Comparison of ENCODE assay signal across 9 mouse cellular contexts in genomic region chr9:67137681-67138080, GRCm38 (mm10).
DNase-seq lines count a peak whose midpoint lies in the region; ATAC-seq lines count a peak whose summit lies in the region.
"Had no signal": no experiment of that assay in that cellular context is flagged by ENCODE, and none has a peak within 500 bp of the region (broad histone marks: within the 10 kb centered on the region; RNA-seq: fewer than 3 reads in every experiment).

No protein-coding gene starts in this region.

- H3K36me3 ChIP-seq in forebrain, embryonic 10.5 days (replicated peaks), result no peaks in the 10 kb centered on the region
- no peaks in the 10 kb centered on the region for H3K36me3 ChIP-seq in forebrain, embryonic 13.5 days (ENCODE audit: poor library complexity, severe bottlenecking)

- no peak for ATAC-seq in forebrain, embryonic 13.5 days
- no peak for ATAC-seq in erythroid progenitor cell, adult 5-6 weeks (replicated peaks; ENCODE audit: low FRiP score, poor library complexity, severe bottlenecking)

- H3K27me3 ChIP-seq in forebrain, embryonic 10.5 days (ENCODE audit: poor library complexity, severe bottlenecking), result no peaks in the 10 kb centered on the region
- H3K27me3 ChIP-seq in forebrain, embryonic 13.5 days, result no peaks in the 10 kb centered on the region

- WGBS in forebrain, embryonic 10.5 days, result 77% methylated on average over 5 of the region's 5 CpGs
- WGBS in forebrain, embryonic 13.5 days, result 80% methylated on average over 5 of the region's 5 CpGs

- H3K4me3 ChIP-seq in forebrain, embryonic 10.5 days, result no peak overlapping the region
- H3K4me3 ChIP-seq in forebrain, embryonic 13.5 days, result no peak overlapping the region

- no peaks in the 10 kb centered on the region for H3K9me3 ChIP-seq in forebrain, embryonic 10.5 days
- H3K9me3 ChIP-seq in forebrain, embryonic 13.5 days (replicated peaks), result no peaks in the 10 kb centered on the region

- H3K4me1 ChIP-seq in forebrain, embryonic 10.5 days, result peaks cover 25% of the 10 kb centered on the region
- peaks cover 10% of the 10 kb centered on the region; the same call in 1 of the 2 replicates for H3K4me1 ChIP-seq in forebrain, embryonic 13.5 days

- no peak for DNase-seq in forebrain, embryonic 10.5 days (ENCODE audit: extremely low spot score, low spot score)
- DNase-seq in urinary bladder, postnatal 14 days (ENCODE audit: low spot score), result peak; percentile 55
- DNase-seq in urinary bladder, adult 2 months (ENCODE audit: low spot score), result no peak
- DNase-seq in kidney, postnatal 10 days, result peak; percentile 53
- DNase-seq in cerebellum, adult 11-12 months, result no peak
- no peak for DNase-seq in cerebellum, postnatal 14 days

- H3K27ac ChIP-seq in forebrain, embryonic 10.5 days, result peak overlapping the region; percentile 63
- H3K27ac ChIP-seq in forebrain, embryonic 13.5 days, result no peak overlapping the region
- H3K27ac ChIP-seq: liver, embryonic 14.5 days had no signal

- no peak overlapping the region for H3K4me2 ChIP-seq in forebrain, embryonic 13.5 days

- H3K9ac ChIP-seq in forebrain, embryonic 13.5 days, result no peak overlapping the region
- H3K9ac ChIP-seq: liver, embryonic 14.5 days had no signal

Comparison
In these comparisons a context has a peak if more than half of its experiments do, and no peak if none do; other contexts are left out.
1. DNase-seq: peak in urinary bladder, postnatal 14 days (single experiment) and kidney, postnatal 10 days (single experiment); none in forebrain, embryonic 10.5 days (single experiment), urinary bladder, adult 2 months (single experiment), cerebellum, adult 11-12 months (single experiment) and cerebellum, postnatal 14 days (0 of 2).